Mouse (Mus musculus) erythroid progenitor cell, adult 5-6 weeks (primary cell): ENCODE results near the gene Atp6v0e. TPM values are rescaled to one million over a fixed set of nuclear protein-coding genes. Genes with fewer than 3 reads are reported as not detected.
A peak's percentile ranks its signal among the peaks of the same experiment; 100 is the strongest.

ENCODE experiments used
- ATAC-seq: replicated peaks from 2 replicates; pipeline ENCODE4 v1.8.0; 2016; ENCODE audit warnings: moderate number of reproducible peaks, mild to moderate bottlenecking, moderate TSS enrichment, inconsistent platforms; ENCODE audit not compliant: poor library complexity, low FRiP score, severe bottlenecking
- total RNA-seq, 2 experiments: library from RNA; stranded (forward) in 1 of 2; stranded (reverse) in 1 of 2; fragments of 150-400 nt in 1 of 2; fragments of 186-747, 209-891 nt in 1 of 2; gene quantifications; 2 replicates each; pipeline versions ENCODE4 v1.2.3 to v1.2.4; 2015 to 2017; ENCODE audit warnings: low replicate concordance in 2 of 2

Gene Atp6v0e
- total RNA-seq, 2 experiments from 2014 or later: 104 to 122 TPM

DNA sequence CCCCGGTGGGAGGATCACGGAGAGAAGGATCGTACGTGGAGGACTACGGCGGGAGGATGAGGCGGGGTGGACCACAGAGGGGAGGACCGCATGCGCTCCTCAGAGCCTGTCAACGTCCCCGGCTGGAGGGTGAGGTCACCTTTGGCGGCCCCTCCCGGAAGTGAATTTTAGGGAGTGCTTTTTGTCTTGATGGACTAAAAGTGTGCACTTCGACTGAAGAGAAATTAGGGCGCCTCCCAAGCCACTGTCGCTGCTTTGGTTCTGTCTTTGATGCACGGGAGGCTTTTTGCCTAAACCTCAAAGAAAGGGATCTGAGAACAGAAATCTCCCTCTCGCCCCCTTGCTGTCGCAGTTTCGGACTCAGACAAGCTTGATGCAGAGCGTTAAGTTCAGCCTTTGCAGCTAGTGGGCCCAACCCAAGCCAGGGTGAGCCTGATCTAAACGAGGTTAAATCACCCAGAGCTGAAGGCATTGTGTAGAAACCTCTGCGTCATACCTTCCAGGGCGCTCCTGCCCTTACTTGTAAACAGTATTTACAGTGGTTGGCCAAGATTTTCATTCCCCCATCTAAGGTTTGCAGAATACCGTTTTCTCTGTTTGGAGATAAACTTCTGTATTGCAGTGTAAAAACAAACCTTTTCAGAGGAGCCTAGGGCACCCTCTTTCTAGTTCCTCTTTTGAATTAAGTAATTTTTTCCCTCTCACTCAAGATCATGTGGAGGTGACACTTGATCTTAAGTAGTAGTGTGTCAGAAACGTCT lies 13.8 kb downstream of the Atp6v0e start:
- peak; percentile 85 for ATAC-seq

DNA sequence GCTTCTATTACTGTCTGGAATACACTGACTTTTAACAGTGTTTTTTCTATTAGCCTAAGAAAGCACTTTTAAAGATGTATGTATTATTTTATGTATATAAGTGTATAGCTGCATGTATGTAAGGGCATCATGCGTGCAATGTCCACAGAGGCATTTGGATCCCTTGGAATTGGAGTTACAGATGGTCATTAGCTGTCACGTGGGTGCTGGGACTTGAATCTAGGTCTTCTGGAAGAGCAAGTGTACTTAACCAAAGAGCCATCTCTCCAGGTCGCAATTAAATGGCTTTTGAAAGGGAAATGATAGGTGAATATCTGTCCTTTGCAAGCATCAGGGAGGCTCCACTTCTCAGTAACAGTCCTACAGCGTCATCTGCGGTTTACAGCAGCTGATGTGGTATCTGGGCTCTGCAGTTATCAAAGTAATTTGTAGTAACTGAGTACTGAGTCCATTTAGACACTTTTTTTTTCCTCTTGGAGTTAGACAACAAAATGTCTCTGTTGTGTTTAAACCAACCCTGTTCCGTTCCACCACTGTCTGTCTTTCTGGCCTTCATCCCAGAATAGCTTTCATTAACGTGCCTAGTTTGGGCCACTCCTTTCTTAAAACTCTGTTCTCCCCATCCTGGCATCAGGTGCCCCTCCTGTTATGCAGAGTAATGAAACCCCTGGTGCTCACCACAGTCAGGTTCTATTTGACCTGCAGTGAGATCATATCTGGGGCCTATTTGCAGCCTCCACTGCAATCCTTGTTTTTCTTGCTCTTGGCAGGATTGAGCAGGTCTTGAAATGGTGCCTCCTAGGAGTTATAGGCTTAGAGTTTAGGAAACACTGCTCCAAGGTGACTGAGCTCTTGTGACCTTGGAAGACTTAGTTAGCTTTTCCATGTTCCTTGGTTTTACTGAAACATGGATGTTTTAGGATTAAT lies 14.9 kb downstream of the Atp6v0e start:
- no peak for ATAC-seq

DNA sequence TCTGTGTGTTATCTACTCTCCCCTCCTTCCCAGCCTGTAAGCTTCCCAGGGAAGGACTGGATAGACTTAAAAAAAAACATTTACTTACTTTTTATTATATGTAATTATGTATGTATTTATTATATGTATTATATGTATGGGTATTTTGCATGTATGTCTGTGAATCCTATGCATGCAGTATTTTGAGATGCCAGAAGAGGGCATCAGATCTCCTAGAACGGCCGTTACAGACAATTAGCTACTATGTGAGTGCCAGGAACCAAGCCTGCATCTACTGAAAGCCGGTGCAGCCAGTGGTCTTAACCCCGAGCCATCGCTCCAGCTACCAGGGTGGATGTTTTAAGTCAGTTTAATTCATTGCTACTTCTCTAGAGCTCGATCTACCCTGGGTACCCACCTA lies 18.2 kb downstream of the Atp6v0e start:
- no peak for ATAC-seq

DNA sequence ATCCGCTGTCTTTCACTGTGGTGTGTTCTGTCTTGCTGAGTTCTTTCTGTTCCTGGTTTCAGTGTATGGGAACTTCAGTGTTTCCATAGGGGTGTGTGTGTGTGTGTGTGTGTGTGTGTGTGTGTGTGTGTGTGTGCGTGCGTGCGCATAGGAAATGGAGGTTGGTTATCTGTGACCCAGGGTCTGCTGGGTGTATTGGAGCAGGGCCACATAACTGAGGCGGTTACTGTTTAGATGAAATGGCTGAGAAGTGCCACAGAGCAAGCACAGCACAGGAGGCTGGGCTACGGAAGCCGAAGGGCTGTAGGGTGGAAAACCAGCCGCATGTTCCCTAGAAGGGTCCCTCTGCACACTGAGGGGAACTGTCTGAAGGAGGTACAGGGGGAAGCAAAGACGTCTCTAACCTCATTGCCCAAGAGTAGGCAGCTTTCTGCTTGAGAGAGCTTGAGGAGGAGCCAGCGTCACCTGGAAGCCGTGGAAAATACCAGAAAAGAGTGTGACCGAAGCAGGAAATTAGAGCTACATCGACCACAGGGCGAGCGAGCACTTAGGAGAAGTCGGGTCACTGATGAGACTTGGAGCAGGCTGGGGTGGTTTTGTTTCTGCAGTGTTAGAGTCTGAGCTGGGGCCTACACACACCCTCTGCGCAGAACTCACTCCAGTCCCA lies 23.4 kb downstream of the Atp6v0e start:
- no peak for ATAC-seq

DNA sequence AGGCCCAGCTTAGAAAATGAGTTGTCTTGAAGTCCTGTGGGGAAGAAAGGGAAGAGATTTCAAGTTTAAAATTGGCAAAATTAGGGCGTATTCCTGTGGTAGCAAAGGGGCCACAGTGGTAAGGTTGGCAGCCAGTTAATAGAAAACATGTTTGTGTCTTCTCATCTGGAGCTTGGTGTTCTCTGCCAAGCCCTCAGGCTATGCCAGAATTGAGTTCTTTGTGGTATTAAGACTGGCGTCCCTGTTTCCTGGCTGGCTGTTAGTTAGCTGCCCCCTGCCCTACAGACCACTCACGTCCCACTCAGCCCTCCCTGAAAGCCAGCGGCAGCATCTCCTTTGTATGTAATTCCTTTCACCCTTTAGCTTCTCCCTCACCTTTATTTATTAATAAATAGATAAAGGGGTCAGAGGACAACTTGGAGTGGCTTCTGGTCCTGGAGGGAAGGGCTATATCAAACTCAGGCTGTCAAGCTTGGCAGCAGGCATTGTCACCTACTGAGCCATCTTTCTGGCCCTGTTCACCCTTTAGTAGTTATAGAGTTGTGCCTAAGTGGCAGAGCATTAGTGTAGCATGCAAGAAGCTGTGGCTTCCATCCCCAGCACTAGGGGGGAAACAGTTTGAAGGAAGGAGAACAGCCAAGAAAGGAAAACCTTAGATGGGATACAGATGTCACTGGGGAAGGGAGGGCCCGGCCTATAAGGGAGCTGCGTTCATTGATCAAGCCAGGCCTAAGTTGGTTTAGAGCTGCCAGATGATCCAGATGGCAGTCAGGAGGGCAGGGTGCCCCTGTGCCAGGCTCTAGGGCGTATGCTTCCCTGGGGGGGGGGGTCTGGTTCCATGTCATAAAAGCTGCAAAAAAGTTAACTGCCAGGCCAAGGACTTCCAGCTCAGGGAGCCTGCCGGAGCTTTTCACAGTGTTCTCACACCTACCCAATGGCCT lies 26.0 kb downstream of the Atp6v0e start:
- no peak for ATAC-seq

DNA sequence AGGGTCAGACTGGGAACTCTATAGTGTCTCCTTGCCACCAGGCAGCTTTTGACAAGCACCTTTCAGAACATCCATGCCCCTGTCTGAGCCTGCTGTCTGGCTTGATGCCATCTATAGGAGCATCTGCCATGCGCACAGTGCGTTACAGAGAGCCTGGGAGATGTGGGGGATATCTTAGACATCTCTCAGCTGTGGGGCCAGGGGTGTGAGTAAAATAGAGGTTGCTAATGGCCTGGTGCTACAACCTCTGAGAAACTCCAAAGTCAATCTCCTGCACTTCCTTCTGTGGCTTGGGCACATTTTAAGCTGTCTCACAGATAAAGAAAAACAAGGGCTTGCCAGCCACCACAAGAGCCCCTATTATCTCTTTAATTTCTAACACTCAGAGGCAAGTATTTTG lies 26.8 kb downstream of the Atp6v0e start:
- no peak for ATAC-seq

DNA sequence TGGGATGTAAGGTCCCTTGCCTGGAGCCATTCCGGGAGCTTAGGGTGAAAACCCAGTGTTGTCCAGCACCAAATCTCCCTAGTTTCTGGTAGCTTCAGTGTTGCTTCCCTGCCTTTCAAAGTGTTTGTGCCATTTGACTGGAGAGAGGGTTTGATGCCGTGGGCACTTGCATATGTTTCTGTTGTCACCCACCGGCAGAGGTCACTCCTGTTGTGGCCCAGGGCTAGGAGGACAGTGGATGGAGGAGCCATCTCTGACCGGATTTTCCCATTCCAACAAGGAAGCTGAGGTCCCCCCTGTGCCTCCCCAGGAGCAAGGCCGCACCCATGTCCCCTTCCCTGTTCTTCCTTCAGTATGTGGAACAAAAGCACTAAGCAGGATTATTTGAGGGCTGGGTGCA lies 27.2 kb downstream of the Atp6v0e start:
- ATAC-seq: no peak

DNA sequence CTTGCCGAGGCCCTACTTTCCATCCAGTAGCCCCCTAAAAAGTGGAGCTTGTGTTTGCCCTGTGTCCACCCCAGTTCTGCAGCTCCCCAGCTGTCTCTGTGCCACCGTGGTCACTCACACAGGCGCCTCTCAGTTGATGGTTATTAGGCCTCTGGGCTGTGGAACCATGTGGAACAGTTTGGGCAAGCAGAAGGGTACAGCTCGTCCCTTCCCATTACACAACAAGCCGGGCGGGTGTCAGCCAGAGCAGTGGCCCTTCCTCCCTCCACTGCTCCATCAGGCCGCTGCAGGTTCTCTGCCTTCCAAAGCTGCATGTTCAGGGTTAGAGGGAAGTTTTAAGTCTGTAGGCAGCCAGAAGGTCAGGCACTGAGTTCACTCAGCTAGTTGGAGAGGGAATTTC lies 28.1 kb downstream of the Atp6v0e start:
- ATAC-seq: no peak

DNA sequence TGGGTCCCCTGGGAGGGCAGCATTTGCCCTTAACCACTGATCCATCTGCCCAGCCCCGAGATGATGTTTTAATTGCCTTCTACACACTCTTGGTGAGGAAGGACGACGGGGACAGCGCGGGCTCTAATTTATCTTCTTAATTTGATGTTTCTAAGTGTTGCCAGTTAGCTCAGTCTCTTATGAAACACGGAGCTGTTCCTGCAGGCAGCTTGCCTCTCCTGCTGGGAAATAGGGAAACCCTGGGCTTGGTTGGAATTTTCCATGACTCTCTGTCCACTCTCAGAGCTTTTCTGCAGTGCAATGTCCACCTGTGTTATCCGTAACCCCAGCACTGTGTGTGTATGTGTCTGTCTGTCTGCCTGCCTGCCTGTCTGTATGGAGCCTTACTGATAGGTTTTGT lies 30.4 kb downstream of the Atp6v0e start:
- no peak for ATAC-seq

DNA sequence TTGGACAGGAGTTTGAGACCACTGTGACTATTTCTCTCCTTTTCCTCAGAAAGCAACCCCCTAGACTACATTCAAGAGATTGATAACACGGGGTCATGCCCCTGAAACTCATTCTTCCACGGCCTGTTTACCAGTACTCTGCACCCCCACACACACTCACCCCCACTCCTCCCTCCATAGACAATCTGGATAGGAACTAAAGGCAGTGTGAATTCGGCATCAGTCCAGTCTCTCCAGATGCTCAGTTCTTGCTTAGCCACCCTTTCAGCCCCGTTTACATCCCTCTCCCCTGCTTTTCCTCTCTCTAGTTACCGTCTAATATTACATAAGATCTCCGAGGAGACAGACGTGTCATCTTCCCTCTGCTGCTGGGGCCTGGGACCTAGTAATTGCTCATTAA lies 31.1 kb downstream of the Atp6v0e start:
- no peak for ATAC-seq

DNA sequence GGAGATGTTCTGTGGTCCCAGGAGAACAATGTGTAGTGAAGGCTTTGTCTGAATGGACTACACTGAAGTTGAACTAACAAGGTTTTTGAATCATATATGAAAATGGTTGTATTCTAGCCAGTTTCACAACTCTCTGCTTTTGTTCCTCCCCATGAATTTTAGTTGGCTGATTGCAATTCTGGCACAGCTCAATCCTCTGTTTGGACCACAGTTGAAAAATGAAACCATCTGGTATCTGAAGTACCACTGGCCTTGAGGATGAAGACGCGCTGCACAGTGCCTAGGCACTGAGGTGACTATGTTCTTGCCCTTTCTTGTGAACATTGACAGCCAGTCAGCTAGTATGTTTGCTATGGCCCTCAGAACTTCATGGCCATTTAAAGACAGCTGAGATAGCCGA lies 32.2 kb downstream of the Atp6v0e start:
- ATAC-seq: no peak

DNA sequence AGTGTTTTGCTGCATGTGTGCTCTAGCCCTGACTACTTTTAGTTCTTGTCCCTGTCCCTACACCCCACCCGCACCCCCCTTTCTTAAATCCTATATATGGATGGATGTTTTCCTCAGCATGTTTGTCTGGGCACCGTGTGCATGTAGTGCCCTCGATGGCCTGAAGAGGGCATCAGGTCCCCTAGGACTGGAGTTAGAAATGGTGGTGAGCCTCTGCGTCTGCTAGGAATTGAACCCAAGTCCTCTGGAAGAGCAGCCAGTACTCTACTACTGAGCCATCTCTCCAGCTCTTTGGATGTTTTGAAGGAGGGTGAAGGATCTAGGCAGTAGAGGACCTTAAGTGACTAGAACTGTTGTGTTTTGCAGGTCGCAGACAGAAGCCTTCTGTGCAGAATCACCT lies 35.8 kb downstream of the Atp6v0e start:
- ATAC-seq: peak; percentile 71; the same call in 1 of the 2 replicates

DNA sequence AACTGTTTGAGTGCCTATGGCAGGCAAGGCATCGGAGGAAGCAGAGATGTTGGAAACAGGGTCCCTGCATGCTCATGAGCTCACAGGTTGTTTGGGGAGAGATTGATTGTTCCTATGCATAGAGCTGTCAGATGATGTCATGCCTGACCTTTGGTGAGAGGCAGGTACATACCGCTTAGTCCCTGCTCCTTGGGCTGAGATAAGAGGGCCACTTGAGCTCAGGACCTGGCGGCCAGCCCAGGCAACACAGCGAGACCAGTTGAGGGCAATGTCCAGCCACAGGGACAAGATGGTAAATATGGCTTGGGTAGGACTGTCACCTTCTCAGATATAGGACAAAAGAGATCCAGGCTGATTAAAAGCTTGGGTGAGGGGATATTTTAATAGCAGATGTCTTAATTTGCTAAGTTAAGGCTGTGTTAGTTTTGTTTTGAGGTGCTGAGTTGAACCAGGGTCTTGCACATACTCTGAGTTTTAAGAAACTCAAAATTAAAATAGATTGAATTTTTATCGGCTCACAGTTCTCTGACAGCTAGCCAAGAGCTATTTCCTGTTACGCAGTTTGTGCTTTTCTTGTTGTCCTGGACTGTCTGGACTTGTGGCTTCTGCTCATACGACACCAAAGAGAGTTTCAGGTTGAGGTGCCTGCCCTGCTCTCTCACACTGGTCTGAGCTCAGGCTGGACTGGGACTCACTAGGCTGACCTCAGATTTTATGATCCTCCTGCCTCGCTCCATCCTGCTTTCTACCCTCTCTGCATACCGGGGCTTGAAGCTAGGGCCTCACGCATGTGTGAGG lies 37.0 kb downstream of the Atp6v0e start:
- ATAC-seq: no peak

DNA sequence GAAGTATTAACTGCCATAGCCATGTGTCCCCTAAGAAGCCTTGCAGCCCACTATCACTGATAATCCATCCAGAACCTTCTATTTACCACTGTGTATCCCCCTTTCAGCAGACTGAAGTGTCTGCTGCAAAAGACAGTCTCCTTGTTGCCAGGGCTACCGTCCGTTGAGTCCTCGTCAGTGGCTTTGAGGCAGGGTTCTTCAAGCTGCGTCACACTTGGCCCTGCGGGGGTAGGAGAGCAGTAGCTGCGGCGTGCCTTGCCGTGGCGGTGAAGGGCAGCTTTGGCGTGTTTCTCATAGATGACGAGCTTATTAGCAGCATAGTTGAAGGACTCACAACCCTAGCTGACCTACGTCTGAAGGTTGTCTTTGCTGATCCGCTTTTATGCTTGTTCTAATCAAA lies 38.5 kb downstream of the Atp6v0e start:
- ATAC-seq: no peak

DNA sequence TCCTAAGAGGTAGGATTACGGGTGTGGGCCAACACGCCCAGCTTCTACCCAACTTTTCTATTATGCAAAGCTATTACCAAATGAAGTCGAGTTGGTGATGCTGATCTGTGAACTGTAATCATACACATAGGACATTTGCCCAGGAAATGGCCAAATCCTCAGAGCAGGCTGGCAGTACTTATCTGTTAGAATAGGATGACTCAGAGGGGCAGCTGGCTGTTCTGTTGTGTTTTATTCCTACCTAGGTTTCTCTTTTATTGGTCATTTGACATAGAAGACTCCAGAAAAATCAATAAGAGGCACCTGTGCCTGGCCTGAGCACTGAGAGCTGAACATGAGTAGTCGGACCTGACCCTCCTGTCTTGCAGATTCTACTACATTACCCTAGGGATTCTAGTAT lies 39.6 kb downstream of the Atp6v0e start:
- ATAC-seq: no peak

DNA sequence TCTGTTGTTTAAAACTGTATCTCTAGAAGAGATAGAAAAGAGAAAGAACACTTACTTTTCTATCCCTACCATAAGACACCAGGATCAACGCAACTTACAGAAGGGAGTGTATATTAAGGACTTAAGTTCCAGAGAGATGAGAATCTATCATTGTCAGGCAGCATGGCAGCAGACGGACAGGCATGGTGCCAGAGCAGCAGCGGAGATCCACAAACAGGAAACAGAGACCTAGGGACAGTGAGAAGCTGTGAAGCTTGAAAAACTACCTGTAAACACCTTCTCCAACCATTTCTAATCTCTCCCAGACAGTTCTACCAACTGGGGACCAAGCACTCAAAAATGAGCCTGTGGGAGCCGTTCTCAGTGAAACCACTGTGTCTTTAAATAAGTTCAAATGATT lies 40.6 kb downstream of the Atp6v0e start:
- ATAC-seq: no peak

DNA sequence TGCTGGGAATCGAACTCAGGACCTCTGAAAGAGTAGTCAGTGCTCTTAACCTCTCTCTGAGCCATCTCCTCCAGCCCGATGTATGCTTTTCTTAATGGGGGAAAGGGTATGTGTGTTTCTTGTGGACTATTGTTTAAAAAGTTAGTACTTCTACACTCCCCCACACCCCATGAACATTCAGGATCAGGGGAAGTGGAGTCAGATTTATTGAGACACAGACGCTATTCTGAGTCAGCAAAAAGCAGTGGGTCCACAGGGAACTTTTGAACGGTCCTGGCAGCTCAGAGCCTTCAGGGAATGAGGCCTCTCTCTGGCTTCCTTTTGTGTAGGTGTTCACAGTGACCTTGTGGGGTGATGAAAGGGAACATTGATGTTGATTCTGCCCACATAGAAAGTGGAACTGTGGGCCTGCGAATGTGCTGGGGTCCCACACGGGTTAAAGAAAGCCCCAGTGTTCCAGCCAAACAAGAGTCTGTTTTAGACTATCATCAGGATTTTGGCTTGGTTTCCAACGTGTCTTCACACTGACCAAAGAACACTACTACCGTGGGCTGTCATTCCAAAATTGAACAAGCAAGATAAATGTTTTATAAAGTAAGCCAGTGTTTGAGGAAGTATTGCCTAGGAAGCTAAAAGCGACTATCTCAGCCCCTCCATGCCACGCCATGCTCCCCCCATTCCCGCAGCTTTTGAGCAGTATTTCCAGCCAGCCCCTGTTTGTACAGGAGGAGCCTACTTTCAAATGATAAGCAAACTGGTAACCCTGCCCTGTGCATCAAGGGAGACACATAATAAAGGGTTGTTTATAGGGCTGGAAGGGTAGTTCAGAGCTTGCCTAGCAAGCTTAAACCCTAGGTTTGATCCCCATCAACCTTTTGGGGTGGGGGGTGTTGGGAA lies 42.7 kb downstream of the Atp6v0e start:
- no peak for ATAC-seq

DNA sequence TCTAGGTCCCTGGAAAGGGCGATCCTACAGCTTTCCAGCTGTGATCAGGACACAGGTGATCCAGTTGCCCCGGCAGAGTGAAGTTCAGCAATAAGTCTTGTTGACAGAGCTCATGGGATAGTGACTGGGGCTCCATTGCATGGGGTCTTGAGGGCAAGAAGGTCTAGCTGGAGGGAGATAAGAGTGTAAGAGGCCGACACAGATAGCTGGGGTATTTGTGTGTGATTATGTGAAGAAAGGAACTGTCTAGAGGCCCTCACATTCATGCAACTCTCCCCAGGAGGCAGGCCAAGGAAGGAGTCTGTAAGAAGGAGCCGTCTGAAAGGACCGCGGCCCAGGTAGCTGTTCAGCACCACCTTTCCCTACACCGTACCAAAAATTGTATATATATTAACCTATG lies 44.0 kb downstream of the Atp6v0e start:
- no peak for ATAC-seq
